8 mouse cellular contexts compared by ENCODE assay signal in genomic region chr2:130423397-130424125, GRCm38 (mm10). TPM values are rescaled to one million over a fixed set of nuclear protein-coding genes. Genes with fewer than 3 reads are reported as not detected.
A peak's percentile ranks its signal among the peaks of the same experiment; 100 is the strongest.
DNase-seq lines count a peak whose midpoint lies in the region; ATAC-seq and TF ChIP-seq lines count a peak whose summit lies in the region.

No protein-coding gene starts in this region.

- peak; percentile 73 for ATAC-seq in embryonic facial prominence, embryonic 15.5 days (ENCODE audit: insufficient number of reproducible peaks, low FRiP score, low TSS enrichment, low read depth)
- peak; percentile 32; the same call in 1 of the 2 replicates for ATAC-seq in heart, embryonic 13.5 days (ENCODE audit: extremely low read depth, insufficient number of reproducible peaks, low FRiP score, low TSS enrichment)
- ATAC-seq in kidney, postnatal 0 days (replicated peaks; ENCODE audit: low FRiP score, low read depth) = peak; percentile 65
- ATAC-seq in liver, embryonic 12.5 days = peak; percentile 74

- DNase-seq in CD4-positive, CD25-positive, alpha-beta regulatory T cell, adult 2 months (ENCODE audit: low read depth, low spot score) = peak; percentile 86
- DNase-seq in adrenal gland, postnatal 4 days (ENCODE audit: low spot score in 2 of 2) = peak; percentile 43 to 65
- DNase-seq in kidney, postnatal 0 days (ENCODE audit: low spot score) = peak; percentile 84
- DNase-seq in telencephalon, adult 2 months (ENCODE audit: low read depth, low spot score) = peak; percentile 53

- no peaks in the 10 kb centered on the region for H3K9me3 ChIP-seq in embryonic facial prominence, embryonic 15.5 days (replicated peaks)
- no peaks in the 10 kb centered on the region for H3K9me3 ChIP-seq in heart, embryonic 13.5 days
- H3K9me3 ChIP-seq in kidney, postnatal 0 days (replicated peaks; ENCODE audit: low read length) = no peaks in the 10 kb centered on the region
- no peaks in the 10 kb centered on the region for H3K9me3 ChIP-seq in liver, embryonic 12.5 days (replicated peaks)

- H3K27me3 ChIP-seq in embryonic facial prominence, embryonic 15.5 days = no peaks in the 10 kb centered on the region
- H3K27me3 ChIP-seq in heart, embryonic 13.5 days (replicated peaks) = 0 out of 2 replicates have a peak, but pooled peaks cover 3% of the 10 kb centered on the region
- no peaks in the 10 kb centered on the region for H3K27me3 ChIP-seq in kidney, postnatal 0 days (ENCODE audit: insufficient read depth, low read length)
- no peaks in the 10 kb centered on the region for H3K27me3 ChIP-seq in liver, embryonic 12.5 days (replicated peaks)
- H3K27me3 ChIP-seq in myocyte (ENCODE audit: control insufficient read depth, insufficient read depth, insufficient read length) = no peaks in the 10 kb centered on the region

- no peak for TF ChIP-seq POLR2A in myocyte (IDR thresholded peaks at IDR 0.05; ENCODE audit: insufficient read length, low read depth)

- WGBS in embryonic facial prominence, embryonic 15.5 days = 16% methylated on average over 49 of the region's 49 CpGs
- 13% methylated on average over 49 of the region's 49 CpGs for WGBS in heart, embryonic 13.5 days
- WGBS in kidney, postnatal 0 days = 11% methylated on average over 49 of the region's 49 CpGs
- WGBS in liver, embryonic 12.5 days (ENCODE audit: insufficient replicate concordance) = 15% methylated on average over 49 of the region's 49 CpGs

- H3K27ac ChIP-seq in embryonic facial prominence, embryonic 15.5 days (replicated peaks) = peak overlapping the region; percentile 94
- H3K27ac ChIP-seq in heart, embryonic 13.5 days (replicated peaks) = peak overlapping the region; percentile 89
- H3K27ac ChIP-seq in kidney, postnatal 0 days = peak overlapping the region; percentile 89
- peak overlapping the region; percentile 78 for H3K27ac ChIP-seq in liver, embryonic 12.5 days

- TF ChIP-seq CTCF in kidney, postnatal 0 days (IDR thresholded peaks at IDR 0.05; ENCODE audit: low read depth) = no peak

- peak overlapping the region; percentile 44 for H3ac ChIP-seq in myocyte (ENCODE audit: control insufficient read depth, insufficient read length)

- peak overlapping the region; percentile 86 for H3K4me2 ChIP-seq in embryonic facial prominence, embryonic 15.5 days (replicated peaks)
- peak overlapping the region; percentile 88 for H3K4me2 ChIP-seq in heart, embryonic 13.5 days
- H3K4me2 ChIP-seq in kidney, postnatal 0 days (ENCODE audit: low read length) = peak overlapping the region; percentile 76
- peak overlapping the region; percentile 91 for H3K4me2 ChIP-seq in liver, embryonic 12.5 days
- H3K4me2 ChIP-seq in myocyte (ENCODE audit: low read depth) = peak overlapping the region; percentile 84

- H3K9ac ChIP-seq in embryonic facial prominence, embryonic 15.5 days = peak overlapping the region; percentile 58
- peak overlapping the region; percentile 88 for H3K9ac ChIP-seq in heart, embryonic 13.5 days
- H3K9ac ChIP-seq in kidney, postnatal 0 days (ENCODE audit: low read depth, low read length) = peak overlapping the region; percentile 85
- H3K9ac ChIP-seq in liver, embryonic 12.5 days = peak overlapping the region; percentile 78

- peaks cover 18% of the 10 kb centered on the region for H3K36me3 ChIP-seq in embryonic facial prominence, embryonic 15.5 days
- H3K36me3 ChIP-seq in heart, embryonic 13.5 days = peaks cover 30% of the 10 kb centered on the region
- 0 out of 2 replicates have a peak, but pooled peaks cover 4% of the 10 kb centered on the region for H3K36me3 ChIP-seq in kidney, postnatal 0 days (ENCODE audit: insufficient read depth, low read length)
- H3K36me3 ChIP-seq in liver, embryonic 12.5 days = peaks cover 26% of the 10 kb centered on the region
- no peaks in the 10 kb centered on the region for H3K36me3 ChIP-seq in myocyte (ENCODE audit: control insufficient read depth, insufficient read depth)

- H3K4me3 ChIP-seq in embryonic facial prominence, embryonic 15.5 days (replicated peaks) = peak overlapping the region; percentile 82
- peak overlapping the region; percentile 86 for H3K4me3 ChIP-seq in heart, embryonic 13.5 days
- H3K4me3 ChIP-seq in kidney, postnatal 0 days (replicated peaks; ENCODE audit: low read depth, low read length) = peak overlapping the region; percentile 68
- peak overlapping the region; percentile 74 for H3K4me3 ChIP-seq in liver, embryonic 12.5 days
- peak overlapping the region; percentile 99 for H3K4me3 ChIP-seq in myocyte

- peaks cover 41% of the 10 kb centered on the region for H3K79me2 ChIP-seq in myocyte (ENCODE audit: control insufficient read depth, insufficient read depth)

- H3K4me1 ChIP-seq in embryonic facial prominence, embryonic 15.5 days = peaks cover 22% of the 10 kb centered on the region
- H3K4me1 ChIP-seq in heart, embryonic 13.5 days = peaks cover 14% of the 10 kb centered on the region
- H3K4me1 ChIP-seq in kidney, postnatal 0 days (replicated peaks; ENCODE audit: insufficient read depth, low read length) = peaks cover 11% of the 10 kb centered on the region
- H3K4me1 ChIP-seq in liver, embryonic 12.5 days = peaks cover 38% of the 10 kb centered on the region

TF ChIP-seq in myocyte, 11 proteins besides CTCF, POLR2A, EP300 and RAD21:
- TF ChIP-seq MYOG (IDR thresholded peaks at IDR 0.05; ENCODE audit: control insufficient read depth in 1 of 3, insufficient read depth in 1 of 3, insufficient read length in 2 of 3, low read depth in 2 of 3) (peak in 1 of 3 experiments; percentile 23), TCF12 (IDR thresholded peaks at IDR 0.05; ENCODE audit: insufficient read depth, poor library complexity, severe bottlenecking) (no peak), POLR2AphosphoS2 (IDR thresholded peaks at IDR 0.05; ENCODE audit: insufficient read length, low read depth) (peak; percentile 8), E2F4 (IDR thresholded peaks at IDR 0.05; ENCODE audit: insufficient read depth) (no peak), USF1 (IDR thresholded peaks at IDR 0.05; ENCODE audit: low read depth) (no peak)

RNA-seq across cellular contexts. Expression of gene Vps16, which starts 0.6 kb away (rescaled TPM):
- 10 to 100 TPM; 93.9 to 96.3 TPM for total RNA-seq in adrenal gland, postnatal 4 days (2021)
- 84.4 and 103 TPM in 2 replicates for polyA plus RNA-seq in embryonic facial prominence, embryonic 15.5 days (2015; fragmentation: Nextera tagmentation; extraction: Ambion mirVana)
- 51.8 and 55.4 TPM in 2 replicates for polyA plus RNA-seq in heart, embryonic 13.5 days (2015; fragmentation: Nextera tagmentation; extraction: Ambion mirVana)
- 64.6 and 68.6 TPM in 2 replicates for polyA plus RNA-seq in kidney, postnatal 0 days (2015; fragmentation: Nextera tagmentation; extraction: Ambion mirVana)
- polyA plus RNA-seq in liver, embryonic 12.5 days (2016; fragmentation: Nextera tagmentation; extraction: Ambion mirVana) = 54.9 and 64.5 TPM in 2 replicates
- polyA plus RNA-seq in myocyte (2012; fragmentation: generic; extraction: Trizol) = 43.6 TPM

RNA-seq across cellular contexts. Expression of gene Pced1a, which starts 0.9 kb away (rescaled TPM):
- 10 to 100 TPM; 15.7 to 16.8 TPM for total RNA-seq in adrenal gland, postnatal 4 days (2021)
- 19.5 and 20.0 TPM in 2 replicates for polyA plus RNA-seq in embryonic facial prominence, embryonic 15.5 days (2015; fragmentation: Nextera tagmentation; extraction: Ambion mirVana)
- 7.0 and 7.1 TPM in 2 replicates for polyA plus RNA-seq in heart, embryonic 13.5 days (2015; fragmentation: Nextera tagmentation; extraction: Ambion mirVana)
- polyA plus RNA-seq in kidney, postnatal 0 days (2015; fragmentation: Nextera tagmentation; extraction: Ambion mirVana) = 12.1 and 13.0 TPM in 2 replicates
- polyA plus RNA-seq in liver, embryonic 12.5 days (2016; fragmentation: Nextera tagmentation; extraction: Ambion mirVana) = 5.2 and 5.7 TPM in 2 replicates
- 10.9 TPM for polyA plus RNA-seq in myocyte (2012; fragmentation: generic; extraction: Trizol)

RNA-seq across cellular contexts. Expression of gene Tmem239, which starts 17.3 kb away (rescaled TPM):
- not detected for total RNA-seq in adrenal gland, postnatal 4 days (2021)
- not detected in 2 replicates for polyA plus RNA-seq in embryonic facial prominence, embryonic 15.5 days (2015; fragmentation: Nextera tagmentation; extraction: Ambion mirVana)
- polyA plus RNA-seq in heart, embryonic 13.5 days (2015; fragmentation: Nextera tagmentation; extraction: Ambion mirVana) = 0.11 TPM in 1 of 2 replicates, not detected in the other
- polyA plus RNA-seq in kidney, postnatal 0 days (2015; fragmentation: Nextera tagmentation; extraction: Ambion mirVana) = not detected in 2 replicates
- not detected in 2 replicates for polyA plus RNA-seq in liver, embryonic 12.5 days (2016; fragmentation: Nextera tagmentation; extraction: Ambion mirVana)
- not detected for polyA plus RNA-seq in myocyte (2012; fragmentation: generic; extraction: Trizol)

RNA-seq across cellular contexts. Expression of gene 1700020A23Rik, which starts 18.5 kb away (rescaled TPM):
- not detected for total RNA-seq in adrenal gland, postnatal 4 days (2021)
- polyA plus RNA-seq in embryonic facial prominence, embryonic 15.5 days (2015; fragmentation: Nextera tagmentation; extraction: Ambion mirVana) = 0.24 TPM in 1 of 2 replicates, not detected in the other
- not detected in 2 replicates for polyA plus RNA-seq in heart, embryonic 13.5 days (2015; fragmentation: Nextera tagmentation; extraction: Ambion mirVana)
- not detected in 2 replicates for polyA plus RNA-seq in kidney, postnatal 0 days (2015; fragmentation: Nextera tagmentation; extraction: Ambion mirVana)
- polyA plus RNA-seq in liver, embryonic 12.5 days (2016; fragmentation: Nextera tagmentation; extraction: Ambion mirVana) = not detected in 2 replicates
- polyA plus RNA-seq in myocyte (2012; fragmentation: generic; extraction: Trizol) = not detected

RNA-seq across cellular contexts. Expression of gene Gm28372, which starts 18.5 kb away (rescaled TPM):
- not detected for total RNA-seq in adrenal gland, postnatal 4 days (2021)
- polyA plus RNA-seq in embryonic facial prominence, embryonic 15.5 days (2015; fragmentation: Nextera tagmentation; extraction: Ambion mirVana) = not detected in 2 replicates
- polyA plus RNA-seq in heart, embryonic 13.5 days (2015; fragmentation: Nextera tagmentation; extraction: Ambion mirVana) = not detected in 2 replicates
- polyA plus RNA-seq in kidney, postnatal 0 days (2015; fragmentation: Nextera tagmentation; extraction: Ambion mirVana) = not detected in 2 replicates
- not detected in 2 replicates for polyA plus RNA-seq in liver, embryonic 12.5 days (2016; fragmentation: Nextera tagmentation; extraction: Ambion mirVana)
- polyA plus RNA-seq in myocyte (2012; fragmentation: generic; extraction: Trizol) = 0.04 TPM

Comparison
In these comparisons a context has a peak if more than half of its experiments do, and no peak if none do; other contexts are left out.
1. Peak in every context shown above with its lines: DNase-seq, ATAC-seq, H3K4me3 ChIP-seq and H3K27ac ChIP-seq.